24 mouse cellular contexts compared by ENCODE assay signal in genomic region chr5:133634481-133634880, GRCm38 (mm10).
DNase-seq lines count a peak whose midpoint lies in the region; ATAC-seq and TF ChIP-seq lines count a peak whose summit lies in the region.
"Had no signal": no experiment of that assay in that cellular context is flagged by ENCODE, and none has a peak within 500 bp of the region (broad histone marks: within the 10 kb centered on the region; RNA-seq: fewer than 3 reads in every experiment).

No protein-coding gene starts in this region.

- peak; percentile 21 to 22 for DNase-seq in cerebellum, postnatal 10 days
- no peak for DNase-seq in cerebellum, postnatal 25 days
- DNase-seq in hindbrain, postnatal 0 days (ENCODE audit: low spot score), result peak; percentile 37
- DNase-seq in midbrain, embryonic 14.5 days, result peak; percentile 23
- DNase-seq in midbrain, embryonic 10.5 days (ENCODE audit: low spot score), result no peak
- DNase-seq in Muller cell, postnatal 12 days (ENCODE audit: inconsistent ontology term), result peak; percentile 65
- no peak for DNase-seq in heart, adult 18-20 months
- DNase-seq: adrenal gland, postnatal 10 days; adrenal gland, postnatal 36 days; cerebellum, adult 11-12 months; cerebellum, adult 8-10 months; gastrocnemius, postnatal 25 days; heart, adult 2 months; heart, postnatal 14 days; heart, postnatal 4 days had no signal

- no peaks in the 10 kb centered on the region for H3K9me3 ChIP-seq in hindbrain, postnatal 0 days (ENCODE audit: low read length)
- H3K9me3 ChIP-seq in hindbrain, embryonic 12.5 days (replicated peaks), result no peaks in the 10 kb centered on the region
- no peaks in the 10 kb centered on the region for H3K9me3 ChIP-seq in midbrain, embryonic 14.5 days (ENCODE audit: control insufficient read depth, low read length)
- H3K9me3 ChIP-seq in midbrain, embryonic 10.5 days (replicated peaks), result no peaks in the 10 kb centered on the region
- H3K9me3 ChIP-seq: embryonic facial prominence, embryonic 12.5 days; embryonic facial prominence, embryonic 15.5 days; forebrain, embryonic 15.5 days; heart, embryonic 10.5 days; heart, embryonic 13.5 days; hindbrain, embryonic 15.5 days; intestine, embryonic 15.5 days had no signal

- TF ChIP-seq CTCF in hindbrain, postnatal 0 days (IDR thresholded peaks at IDR 0.05; ENCODE audit: low read depth), result no peak

- no peak overlapping the region for H3K9ac ChIP-seq in hindbrain, postnatal 0 days (replicated peaks; ENCODE audit: low read length)
- no peak overlapping the region for H3K9ac ChIP-seq in hindbrain, embryonic 12.5 days
- no peak overlapping the region for H3K9ac ChIP-seq in midbrain, embryonic 14.5 days (replicated peaks; ENCODE audit: low read length)
- H3K9ac ChIP-seq: embryonic facial prominence, embryonic 12.5 days; embryonic facial prominence, embryonic 15.5 days; forebrain, embryonic 15.5 days; heart, embryonic 13.5 days; hindbrain, embryonic 15.5 days; intestine, embryonic 15.5 days had no signal

- H3K36me3 ChIP-seq in hindbrain, postnatal 0 days (ENCODE audit: insufficient read depth, low read length), result no peaks in the 10 kb centered on the region
- no peaks in the 10 kb centered on the region for H3K36me3 ChIP-seq in hindbrain, embryonic 12.5 days
- no peaks in the 10 kb centered on the region for H3K36me3 ChIP-seq in midbrain, embryonic 14.5 days (ENCODE audit: control insufficient read depth, insufficient read depth, low read length)
- no peaks in the 10 kb centered on the region for H3K36me3 ChIP-seq in midbrain, embryonic 10.5 days
- H3K36me3 ChIP-seq: embryonic facial prominence, embryonic 12.5 days; embryonic facial prominence, embryonic 15.5 days; forebrain, embryonic 15.5 days; heart, embryonic 10.5 days; heart, embryonic 13.5 days; hindbrain, embryonic 15.5 days; intestine, embryonic 15.5 days had no signal

- H3K27me3 ChIP-seq in hindbrain, postnatal 0 days (ENCODE audit: insufficient read depth, low read length), result no peaks in the 10 kb centered on the region
- no peaks in the 10 kb centered on the region for H3K27me3 ChIP-seq in hindbrain, embryonic 12.5 days
- peaks cover 2% of the 10 kb centered on the region; the same call in 1 of the 2 replicates for H3K27me3 ChIP-seq in midbrain, embryonic 14.5 days (ENCODE audit: control insufficient read depth, insufficient read depth, low read length)
- H3K27me3 ChIP-seq in midbrain, embryonic 10.5 days (ENCODE audit: low read depth, poor library complexity, severe bottlenecking), result no peaks in the 10 kb centered on the region
- H3K27me3 ChIP-seq: embryonic facial prominence, embryonic 12.5 days; embryonic facial prominence, embryonic 15.5 days; forebrain, embryonic 15.5 days; heart, embryonic 13.5 days; intestine, embryonic 15.5 days; Patski had no signal

- H3K4me2 ChIP-seq in hindbrain, postnatal 0 days (ENCODE audit: low read depth, low read length), result no peak overlapping the region
- H3K4me2 ChIP-seq in hindbrain, embryonic 12.5 days (replicated peaks), result no peak overlapping the region
- H3K4me2 ChIP-seq in midbrain, embryonic 14.5 days (ENCODE audit: low read length), result no peak overlapping the region
- H3K4me2 ChIP-seq: embryonic facial prominence, embryonic 12.5 days; embryonic facial prominence, embryonic 15.5 days; forebrain, embryonic 15.5 days; heart, embryonic 13.5 days; hindbrain, embryonic 15.5 days; intestine, embryonic 15.5 days had no signal

- no peak overlapping the region for H3K4me3 ChIP-seq in hindbrain, postnatal 0 days (ENCODE audit: low read length)
- H3K4me3 ChIP-seq in hindbrain, embryonic 12.5 days, result no peak overlapping the region
- H3K4me3 ChIP-seq in midbrain, embryonic 14.5 days (replicated peaks; ENCODE audit: low read depth, low read length), result no peak overlapping the region
- no peak overlapping the region for H3K4me3 ChIP-seq in midbrain, embryonic 10.5 days
- H3K4me3 ChIP-seq: embryonic facial prominence, embryonic 12.5 days; embryonic facial prominence, embryonic 15.5 days; forebrain, embryonic 15.5 days; heart, adult 2 months; heart, embryonic 10.5 days; heart, embryonic 13.5 days; hindbrain, embryonic 15.5 days; intestine, embryonic 15.5 days had no signal

- no peak overlapping the region for H3K27ac ChIP-seq in hindbrain, postnatal 0 days
- no peak overlapping the region for H3K27ac ChIP-seq in hindbrain, embryonic 12.5 days
- no peak overlapping the region for H3K27ac ChIP-seq in midbrain, embryonic 14.5 days (replicated peaks; ENCODE audit: low read depth, low read length)
- H3K27ac ChIP-seq in midbrain, embryonic 10.5 days (replicated peaks), result no peak overlapping the region
- H3K27ac ChIP-seq: embryonic facial prominence, embryonic 12.5 days; embryonic facial prominence, embryonic 15.5 days; forebrain, embryonic 15.5 days; heart, adult 2 months; heart, embryonic 10.5 days; heart, embryonic 13.5 days; hindbrain, embryonic 15.5 days; intestine, embryonic 15.5 days had no signal

- H3K4me1 ChIP-seq in hindbrain, postnatal 0 days (ENCODE audit: insufficient read depth, low read length), result no peaks in the 10 kb centered on the region
- H3K4me1 ChIP-seq in hindbrain, embryonic 12.5 days, result no peaks in the 10 kb centered on the region
- no peaks in the 10 kb centered on the region for H3K4me1 ChIP-seq in midbrain, embryonic 14.5 days (ENCODE audit: control insufficient read depth, insufficient read depth, low read length)
- H3K4me1 ChIP-seq in midbrain, embryonic 10.5 days, result peaks cover 9% of the 10 kb centered on the region
- H3K4me1 ChIP-seq: embryonic facial prominence, embryonic 12.5 days; embryonic facial prominence, embryonic 15.5 days; heart, embryonic 10.5 days; heart, embryonic 13.5 days; hindbrain, embryonic 15.5 days; intestine, embryonic 15.5 days had no signal

- ATAC-seq in hindbrain, postnatal 0 days, result no peak
- no peak for ATAC-seq in hindbrain, embryonic 12.5 days (ENCODE audit: low FRiP score)
- ATAC-seq in midbrain, embryonic 14.5 days (ENCODE audit: low FRiP score, low TSS enrichment), result no peak
- ATAC-seq: forebrain, embryonic 15.5 days; intestine, embryonic 15.5 days; Patski had no signal

- WGBS in hindbrain, postnatal 0 days, result 16% methylated on average over 5 of the region's 5 CpGs
- 53% methylated on average over 5 of the region's 5 CpGs for WGBS in hindbrain, embryonic 12.5 days
- 57% methylated on average over 5 of the region's 5 CpGs for WGBS in midbrain, embryonic 14.5 days
- WGBS in midbrain, embryonic 10.5 days, result 73% methylated on average over 5 of the region's 5 CpGs

Comparison
In these comparisons a context has a peak if more than half of its experiments do, and no peak if none do; other contexts are left out.
1. DNase-seq: peak in cerebellum, postnatal 10 days (2 of 2), hindbrain, postnatal 0 days (single experiment), midbrain, embryonic 14.5 days (single experiment) and Muller cell, postnatal 12 days (single experiment); none in cerebellum, postnatal 25 days (0 of 2), midbrain, embryonic 10.5 days (single experiment) and heart, adult 18-20 months (0 of 2).